Mouse (Mus musculus): ENCODE results near the gene Gm14569. TPM values are rescaled to one million over a fixed set of nuclear protein-coding genes. Genes with fewer than 3 reads are reported as not detected.

The Gm14569 gene
- total RNA-seq, 2 experiments from 2014 or later, result not detected

Small RNAs within 50 kb of the gene (microRNA-seq; reads per million reads assigned to microRNA genes)
- gene Gm44485, result not detected

Other genes with a start within 250 kb of the Gm14569 start
- gene Lonrf3, start 163.5 kb downstream of the Gm14569 start, total RNA-seq (2021), result 1 to 10 TPM in 1 of 2 experiments, under 1 TPM in 1; 0.96 to 2.3 TPM
- gene Gm6268, start 90.5 kb downstream of the Gm14569 start, total RNA-seq (2021), result not detected
- 10 to 100 TPM in 1 of 2 experiments, 1 to 10 TPM in 1; 7.3 to 10.6 TPM for gene Pgrmc1, start 106.4 kb upstream of the Gm14569 start, total RNA-seq (2021)
- gene Akap17b, start 153.6 kb upstream of the Gm14569 start, total RNA-seq (2021), result 1 to 10 TPM; 1.8 to 1.9 TPM

Measured in gastrocnemius, adult 18-20 months (tissue).